Mouse (Mus musculus) heart, postnatal 14 days (tissue): Measurements from ENCODE around the gene Ms4a14. TPM values are rescaled to one million over a fixed set of nuclear protein-coding genes. Genes with fewer than 3 reads are reported as not detected.
"Not testable (repeated sequence)": the region's sequence is repeated elsewhere in the genome, so short reads cannot be mapped to it uniquely, and the experiment has no call there.

Source experiments
- DNase-seq, 2 experiments: peaks; one replicate each; pipeline ENCODE4 v3.0.0; 2021 to 2022
- intact Hi-C: fragments of 180-260 bp; cut with DNase I; formaldehyde crosslinking; loops from one replicate; pipeline ENCODE4 v1.15.1; 2025
- long read RNA-seq, 2 experiments: library from polyadenylated mRNA; stranded (forward); transcript quantifications; one replicate each; pipeline ENCODE4 v2.0.0; 2021
- total RNA-seq, 2 experiments: library from RNA; stranded (reverse); gene quantifications; 2 replicates each; pipeline ENCODE4 v1.2.3; 2021

Ms4a14 gene
- total RNA-seq = under 1 TPM in 1 of 2 experiments, not detected in 1; 0.10 TPM
- long read RNA-seq, experiment 1 = 0 reads
- long read RNA-seq, experiment 2 = 0 reads

DNA sequence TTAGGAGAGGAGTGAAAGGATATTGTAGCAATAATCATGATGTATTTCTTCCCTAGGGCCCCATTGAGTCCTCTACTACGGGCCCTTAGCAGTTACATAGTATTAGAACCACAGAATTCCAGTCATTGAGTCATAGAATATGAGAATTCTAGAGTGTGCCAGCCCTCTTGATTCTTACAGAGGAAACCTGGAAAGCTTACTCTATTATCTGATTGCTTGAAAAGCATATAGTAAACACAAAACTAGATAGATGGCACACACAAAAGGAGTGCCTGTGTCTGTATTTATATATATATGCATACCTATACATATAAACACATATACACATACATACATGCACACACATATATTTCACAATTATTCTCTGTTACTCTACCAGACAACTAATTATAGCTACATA is at the start of gene Ms4a14:
Ms4a14 (minus strand) TSS at position 101 of the 400 bp plus-strand sequence.
- intact Hi-C loops = no loop called here

DNA sequence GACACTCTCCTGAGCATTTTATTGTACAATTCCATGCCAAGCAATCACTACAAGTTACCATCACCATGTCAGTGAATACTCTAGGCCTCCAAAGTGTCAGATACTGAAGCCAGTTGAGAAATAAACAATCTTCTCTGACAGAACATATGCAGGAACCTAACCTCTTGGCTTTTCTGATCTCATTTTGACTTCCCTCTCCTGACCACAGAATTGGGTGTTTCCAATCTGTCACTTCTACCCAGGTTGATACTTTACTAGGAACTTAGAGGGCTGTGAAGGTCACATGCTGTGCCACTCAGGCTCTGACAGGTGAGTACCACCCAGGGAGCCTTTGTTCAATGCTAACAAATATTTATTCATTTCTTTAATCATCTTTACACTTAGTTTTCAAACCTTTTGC is 47.7 kb upstream of the Ms4a14 start:
- intact Hi-C loops = loop anchor here (5.0 kb wide), 1 partner anchor 240 kb away; the partner anchor contains the start of gene Ms4a6d
- no peak for DNase-seq

More for the DNA sequence above, at the start of gene Ms4a14:
- DNase-seq = no peak

DNA sequence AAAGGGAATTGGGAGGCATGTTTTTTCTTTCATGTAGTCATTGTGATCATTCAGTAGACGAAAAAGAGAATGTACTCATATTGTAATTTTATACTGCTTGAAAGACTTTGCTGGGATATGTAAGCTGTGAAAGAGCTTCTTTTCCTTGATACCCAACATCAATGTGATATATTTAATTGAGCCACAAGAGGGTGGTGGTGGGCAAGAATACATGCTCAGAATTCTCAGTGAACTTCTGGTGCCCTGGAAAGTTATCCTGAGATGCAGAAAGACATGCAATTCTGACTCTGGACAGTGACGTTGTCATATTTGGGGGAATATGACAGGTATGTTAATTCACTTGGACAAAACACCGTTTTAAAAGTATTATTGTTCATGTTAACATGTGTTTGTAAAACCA is 45.9 kb upstream of the Ms4a14 start:
- no peak for DNase-seq
- intact Hi-C loops = loop anchor here (5.0 kb wide), 1 partner anchor 242 kb away; the partner anchor contains the start of gene Ms4a6d

DNA sequence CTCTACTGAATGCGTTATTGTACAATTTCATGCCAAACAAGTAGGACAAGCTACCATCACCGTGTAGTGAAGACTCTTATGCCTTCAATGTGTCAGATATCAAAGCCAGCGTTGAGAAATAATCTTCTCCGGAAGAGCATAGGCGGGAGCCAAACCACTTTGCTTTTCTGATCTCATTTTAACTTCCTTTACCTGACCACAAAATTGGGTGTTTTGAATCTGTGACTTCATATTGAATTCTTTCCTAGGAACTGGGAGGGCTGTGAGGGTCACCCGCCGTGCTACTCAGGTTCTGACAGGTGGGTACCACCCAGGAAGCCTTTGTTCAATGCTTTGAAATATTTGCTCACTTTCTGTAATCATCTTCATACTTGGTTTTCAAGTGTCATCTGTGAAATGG is 41.5 kb upstream of the Ms4a14 start:
- DNase-seq = no peak
- intact Hi-C loops = no loop called here

DNA sequence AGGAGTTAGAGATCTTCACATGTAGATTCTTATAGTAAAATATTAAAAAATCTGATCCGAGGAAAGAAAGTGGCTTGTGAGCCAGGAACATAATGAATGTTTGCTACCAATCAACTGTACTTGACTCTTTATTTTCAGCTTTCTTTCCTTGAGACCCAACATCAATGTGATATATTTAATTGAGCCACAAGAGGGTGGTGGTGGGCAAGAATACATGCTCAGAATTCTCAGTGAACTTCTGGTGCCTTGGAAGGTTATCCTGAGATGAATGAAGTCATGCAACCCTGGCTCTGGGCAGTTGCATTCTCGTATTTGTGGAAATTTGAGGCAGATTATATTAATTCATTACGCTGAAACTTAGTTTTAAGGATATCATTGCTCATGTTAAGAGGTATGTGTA is 37.6 kb upstream of the Ms4a14 start:
- peak in 1 of 2 experiments; percentile 3 for DNase-seq
- intact Hi-C loops = no loop called here

DNA sequence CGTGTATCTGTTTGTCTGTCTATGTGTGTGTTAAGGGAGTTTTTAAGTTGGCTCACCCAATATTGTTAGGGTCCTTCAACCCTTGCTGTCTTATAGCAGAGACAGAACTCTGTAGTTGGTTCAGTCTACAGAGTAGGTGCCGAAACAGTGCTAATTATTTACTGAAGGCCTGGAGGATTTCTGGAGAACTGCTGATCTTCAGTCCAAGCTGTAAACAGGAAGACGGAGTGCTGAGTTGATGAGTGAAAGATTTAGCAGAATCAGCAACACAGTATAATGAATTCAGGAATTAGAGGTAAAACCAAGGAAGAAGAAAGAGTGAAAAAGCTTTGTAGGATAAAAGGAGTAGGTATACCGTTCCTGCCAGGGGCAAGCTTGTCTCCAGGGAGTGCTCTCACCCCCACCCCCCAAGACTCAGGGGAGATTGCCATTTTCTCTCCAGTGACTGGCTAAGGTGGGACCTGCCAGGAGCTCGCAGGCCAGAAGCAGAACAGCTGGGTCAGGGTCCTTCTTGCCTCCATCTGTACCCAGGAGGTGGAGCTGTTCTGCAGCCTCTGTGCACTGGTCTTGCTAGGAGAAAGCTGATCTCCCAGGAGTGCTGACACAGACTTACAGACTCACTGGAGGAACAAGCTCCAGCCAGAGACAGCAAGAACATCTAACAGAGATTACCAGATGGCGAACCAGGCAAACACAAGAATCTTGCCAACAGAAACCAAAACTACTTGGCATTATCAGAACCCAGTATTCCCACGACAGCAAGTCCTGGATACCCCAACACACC is 35.6 kb upstream of the Ms4a14 start:
- intact Hi-C loops = no loop called here
- peak; percentile 9 to 23 for DNase-seq

DNA sequence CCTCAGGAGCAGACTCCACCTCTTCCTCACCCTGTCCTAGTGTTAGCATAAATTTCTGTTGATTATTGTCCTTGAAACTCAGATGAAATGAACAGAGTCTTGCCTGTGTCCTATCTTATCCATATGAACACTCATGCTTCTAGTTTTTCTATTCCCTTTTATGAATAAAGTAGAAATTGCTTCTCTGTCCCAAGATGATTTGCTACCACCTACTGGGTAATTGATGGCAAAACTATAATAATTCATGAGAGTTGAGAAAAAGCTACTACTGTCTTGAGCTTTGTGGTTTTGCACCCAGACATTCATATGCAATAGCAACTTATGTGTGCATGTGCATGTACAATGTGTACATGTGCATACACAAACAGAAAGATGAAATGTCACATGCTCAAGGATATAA is 29.7 kb upstream of the Ms4a14 start:
- intact Hi-C loops = no loop called here
- no peak for DNase-seq

DNA sequence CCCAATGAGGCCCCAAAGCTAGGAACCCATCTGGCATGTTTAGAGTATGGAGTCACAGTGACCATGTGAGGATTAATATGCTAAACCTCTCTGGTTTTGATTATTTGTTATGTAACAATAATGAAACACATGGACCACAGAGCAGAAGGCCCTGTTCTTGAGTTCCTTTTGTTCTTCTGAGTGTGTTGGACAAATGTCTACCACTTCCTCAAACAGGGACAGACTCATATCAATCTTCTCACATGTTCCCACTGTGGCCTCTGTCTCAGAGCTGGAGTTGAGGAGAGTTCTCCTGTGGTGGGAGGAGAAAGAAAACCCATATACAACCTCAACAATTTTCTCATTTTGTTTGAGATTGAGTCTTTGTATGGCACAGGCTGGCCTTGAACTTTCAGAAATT is 28.9 kb upstream of the Ms4a14 start:
- DNase-seq = no peak
- intact Hi-C loops = no loop called here

DNA sequence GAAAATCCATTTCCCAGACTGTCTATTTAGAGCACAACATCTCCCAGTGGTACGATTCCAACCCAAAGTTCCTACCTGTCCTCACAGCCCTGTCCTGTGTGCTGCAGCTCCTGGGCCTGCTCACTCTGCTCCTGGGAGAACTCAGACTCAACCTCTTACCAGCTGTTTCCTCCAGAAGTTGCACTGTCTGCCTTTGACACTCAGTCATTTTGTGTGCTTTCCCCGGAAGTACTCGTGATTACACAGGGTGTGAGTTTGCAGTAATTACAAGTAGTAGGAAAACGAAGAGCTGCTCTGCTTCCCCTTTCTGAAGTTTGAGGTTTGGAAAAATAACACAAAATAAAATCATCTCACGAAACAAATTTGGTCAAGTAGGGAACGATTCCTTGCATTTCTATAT is 21.7 kb upstream of the Ms4a14 start, which contains the start of gene Ms4a7:
Ms4a7 (minus strand) TSS at position 215 of the 400 bp plus-strand sequence.
- DNase-seq = no peak
- intact Hi-C loops = no loop called here

DNA sequence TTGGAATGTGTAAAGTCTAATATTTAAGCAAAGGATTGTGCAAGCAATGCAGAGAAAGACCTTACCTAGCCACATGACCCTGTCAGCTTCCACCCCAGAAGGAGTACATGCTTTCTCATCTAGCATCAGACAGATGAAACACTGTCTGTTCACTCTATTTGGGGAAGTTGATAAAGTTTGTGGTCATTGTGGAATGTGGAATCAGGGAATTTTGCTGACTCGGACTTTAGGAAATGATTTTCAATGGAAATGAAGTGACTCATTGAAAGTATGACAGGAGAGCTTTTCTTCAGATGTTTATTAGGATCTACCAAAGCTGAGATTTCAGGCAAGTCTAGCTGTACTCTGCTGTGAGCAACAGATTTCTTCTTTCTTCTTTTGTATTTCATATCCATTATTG is 6.9 kb upstream of the Ms4a14 start:
- intact Hi-C loops = no loop called here
- no peak for DNase-seq

DNA sequence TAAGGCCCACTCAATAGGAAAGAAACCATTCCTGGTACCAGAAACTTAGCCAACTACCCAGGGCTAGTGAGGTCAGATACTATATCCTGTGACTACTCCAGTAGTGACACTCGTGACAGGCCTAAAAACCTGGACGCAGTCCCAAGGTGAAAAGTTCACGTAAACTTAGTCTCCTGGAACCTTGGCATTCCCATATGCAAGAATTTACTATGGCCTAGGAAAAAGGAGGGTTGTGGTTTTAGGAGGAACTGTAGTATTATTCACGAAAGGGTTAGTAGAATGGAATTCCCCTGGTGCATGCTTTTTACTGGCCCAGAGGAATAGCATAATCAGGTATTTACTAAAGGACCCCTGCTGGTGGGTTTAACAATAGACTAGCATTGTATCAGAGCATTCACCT is 2.5 kb upstream of the Ms4a14 start:
- intact Hi-C loops = no loop called here
- DNase-seq = no peak

DNA sequence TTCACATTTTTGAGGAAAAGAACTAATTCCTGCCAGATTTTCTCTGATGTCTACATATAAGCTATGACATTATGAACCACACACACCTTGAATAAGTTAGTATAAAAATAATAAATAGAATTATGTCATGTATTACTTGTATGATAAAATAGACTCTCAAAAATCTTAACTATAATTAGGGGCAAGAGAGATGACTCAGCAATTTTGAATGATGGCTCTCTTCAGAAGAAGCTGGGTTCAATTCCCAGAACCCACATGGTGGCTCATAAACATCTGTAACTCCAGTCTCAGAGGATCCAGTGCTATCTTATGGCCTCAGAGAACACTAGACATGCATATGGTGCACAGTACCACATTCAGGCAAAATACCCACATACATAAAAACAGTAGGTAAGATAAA is 5.4 kb downstream of the Ms4a14 start:
- DNase-seq = no peak
- intact Hi-C loops = no loop called here

DNA sequence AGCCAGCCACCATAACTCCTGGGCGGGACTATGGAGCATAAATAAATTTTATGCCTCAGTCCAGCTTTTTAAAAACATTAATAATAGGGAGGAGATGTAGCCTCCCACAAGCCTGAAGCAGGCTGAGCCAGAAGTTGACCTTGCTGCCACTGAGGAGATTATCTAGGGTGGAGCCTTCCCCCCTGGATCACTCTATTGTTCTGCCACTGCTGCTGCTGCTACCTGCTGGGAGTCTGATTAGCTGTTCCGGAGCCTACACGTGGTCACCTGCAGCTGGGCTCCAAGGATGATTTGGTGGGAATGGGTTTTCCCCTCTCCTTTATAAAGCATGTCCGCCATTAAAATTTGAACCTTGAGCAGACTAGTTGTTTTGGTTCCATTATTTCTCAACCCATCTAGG is 14.7 kb downstream of the Ms4a14 start:
- intact Hi-C loops, DNase-seq: not testable (repeated sequence)

DNA sequence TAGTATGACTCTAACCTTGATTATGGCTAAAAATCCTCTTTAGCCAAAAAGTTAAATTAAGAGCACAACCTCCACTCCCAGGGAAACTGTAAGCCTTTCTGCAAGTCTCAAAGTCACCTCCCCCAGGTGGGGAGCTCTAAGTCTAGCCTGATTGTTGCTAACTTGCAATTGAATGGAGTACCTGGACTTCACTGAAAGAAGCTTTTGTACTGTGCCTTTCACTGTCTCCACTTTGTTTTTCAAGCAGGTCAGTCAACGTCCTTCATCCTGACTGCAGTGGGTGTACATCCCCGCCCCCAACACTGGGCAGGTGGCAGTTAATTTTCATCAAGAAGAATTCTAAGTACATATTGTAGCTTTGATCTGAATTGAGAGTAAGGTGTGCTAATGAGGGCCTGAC is 15.3 kb downstream of the Ms4a14 start:
- no peak for DNase-seq
- intact Hi-C loops = no loop called here

DNA sequence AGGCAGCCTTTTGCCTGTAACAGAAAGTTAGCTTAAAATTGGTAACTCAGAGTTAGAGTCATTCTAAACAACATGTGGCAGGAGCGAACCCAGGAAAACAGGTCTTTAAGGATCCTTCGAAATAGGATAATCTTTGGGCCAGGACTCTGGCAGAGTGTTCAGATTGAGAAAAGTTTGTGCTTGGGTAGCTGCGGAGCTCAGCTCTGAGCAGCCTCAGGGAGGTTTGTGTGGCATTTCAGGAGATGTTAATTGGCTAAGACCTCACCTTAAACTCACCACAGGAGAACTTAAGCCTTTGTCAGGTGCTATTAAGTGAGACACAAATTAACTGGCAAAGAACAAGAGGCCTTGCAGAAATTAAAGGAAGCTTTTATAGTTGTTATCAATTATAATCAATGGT is 20.6 kb downstream of the Ms4a14 start:
- intact Hi-C loops, DNase-seq: not testable (repeated sequence)

DNA sequence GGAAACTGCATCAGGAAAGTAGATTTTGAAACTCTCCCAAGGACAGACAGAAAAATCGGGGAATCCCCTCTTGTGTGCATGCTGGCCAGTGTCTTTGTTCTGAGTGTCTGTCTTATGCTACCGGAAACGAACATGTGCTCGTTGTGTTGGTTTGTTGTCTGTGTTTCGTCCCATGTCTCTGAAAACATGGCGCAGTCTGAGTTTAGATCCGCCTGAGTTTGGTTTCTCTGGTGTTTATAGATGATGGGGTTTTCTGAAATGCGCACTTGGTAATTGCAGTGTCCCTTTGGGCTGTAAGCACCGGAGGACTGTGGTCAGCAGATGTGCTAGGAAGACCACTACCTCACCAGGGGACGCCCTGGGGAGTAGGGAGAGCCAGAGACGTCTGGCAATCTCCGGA is 21.3 kb downstream of the Ms4a14 start:
- intact Hi-C loops = no loop called here
- DNase-seq = peak in 1 of 2 experiments; percentile 4

DNA sequence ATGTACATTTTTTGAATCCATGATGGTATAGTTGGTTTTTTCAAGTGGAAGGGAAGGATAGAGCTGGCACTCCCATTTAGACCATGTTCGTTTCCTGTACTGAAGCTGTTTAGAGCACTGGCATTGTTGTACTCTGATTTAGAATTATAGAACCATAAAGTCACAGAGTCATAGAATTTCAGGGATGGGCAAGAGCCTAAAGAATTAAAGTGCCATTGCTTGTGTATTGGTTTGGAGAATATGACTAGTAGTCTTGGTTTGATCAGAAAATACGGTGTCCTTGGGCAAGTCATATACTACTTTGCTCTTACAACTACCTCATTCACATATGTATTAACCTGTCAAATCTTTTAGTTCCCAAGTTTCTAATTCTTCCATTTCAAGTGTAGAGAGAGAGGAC is 30.5 kb downstream of the Ms4a14 start, which contains the start of gene Ms4a5:
Ms4a5 (minus strand) TSS at position 101 of the 400 bp plus-strand sequence.
- intact Hi-C loops = no loop called here
- no peak for DNase-seq

DNA sequence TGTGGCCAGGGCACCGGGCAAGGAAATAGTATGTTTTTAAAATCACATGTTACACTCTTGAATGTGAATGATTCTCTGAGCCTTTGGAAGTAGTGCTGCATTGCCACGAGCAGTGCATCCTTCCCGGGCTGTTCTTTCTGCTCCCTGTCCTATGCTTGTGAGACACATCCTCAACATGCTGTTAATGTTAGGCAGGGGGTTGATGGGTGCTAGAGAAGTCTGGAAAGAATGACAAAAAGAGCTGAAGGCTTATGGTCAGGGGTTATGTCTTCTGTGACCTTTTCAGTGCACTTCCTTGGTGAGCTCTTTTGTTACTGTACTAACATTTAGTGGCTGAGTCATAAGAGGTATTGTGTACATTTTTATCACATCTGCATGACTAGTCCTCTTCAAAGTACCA is 34.0 kb downstream of the Ms4a14 start:
- intact Hi-C loops = no loop called here
- no peak for DNase-seq

DNA sequence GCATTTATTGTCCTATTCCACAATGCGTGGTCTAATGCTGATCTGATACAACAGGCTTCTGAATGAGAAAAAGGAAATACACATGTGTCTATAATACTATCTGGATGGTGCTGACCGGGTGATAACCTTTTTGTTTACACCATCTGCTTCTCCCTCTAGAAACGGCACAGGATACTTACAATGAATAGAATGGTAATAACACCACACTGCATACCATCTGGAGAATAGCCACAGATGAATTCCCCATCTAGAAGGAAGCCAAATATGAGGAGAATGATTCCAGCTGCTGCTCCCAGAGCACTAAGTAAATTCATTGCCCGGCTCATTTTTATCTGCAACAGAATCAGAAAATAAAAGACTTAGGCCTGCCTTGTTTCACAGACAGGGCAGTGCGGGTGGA is 37.8 kb downstream of the Ms4a14 start:
- intact Hi-C loops = no loop called here
- DNase-seq = no peak

DNA sequence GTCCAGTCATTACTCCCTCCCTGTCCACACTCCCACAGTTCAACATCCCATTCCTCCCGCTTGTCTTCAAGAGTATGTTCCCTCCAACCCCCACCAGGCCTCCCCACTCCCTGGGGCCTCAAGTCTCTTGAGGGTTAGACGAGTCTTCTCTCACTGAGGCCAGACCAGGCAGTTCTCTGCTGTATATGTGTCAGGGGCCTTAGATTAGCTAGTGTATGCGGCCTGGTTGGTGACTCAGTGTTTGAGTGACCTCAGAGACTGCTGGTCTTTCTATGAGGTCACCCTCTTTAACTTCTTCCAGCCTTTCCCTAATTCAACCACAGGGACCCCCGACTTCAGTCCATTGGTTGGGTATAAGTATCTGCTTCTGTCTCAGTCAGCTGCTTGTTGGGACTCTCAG is 47.3 kb downstream of the Ms4a14 start:
- DNase-seq = no peak
- intact Hi-C loops = no loop called here

DNA sequence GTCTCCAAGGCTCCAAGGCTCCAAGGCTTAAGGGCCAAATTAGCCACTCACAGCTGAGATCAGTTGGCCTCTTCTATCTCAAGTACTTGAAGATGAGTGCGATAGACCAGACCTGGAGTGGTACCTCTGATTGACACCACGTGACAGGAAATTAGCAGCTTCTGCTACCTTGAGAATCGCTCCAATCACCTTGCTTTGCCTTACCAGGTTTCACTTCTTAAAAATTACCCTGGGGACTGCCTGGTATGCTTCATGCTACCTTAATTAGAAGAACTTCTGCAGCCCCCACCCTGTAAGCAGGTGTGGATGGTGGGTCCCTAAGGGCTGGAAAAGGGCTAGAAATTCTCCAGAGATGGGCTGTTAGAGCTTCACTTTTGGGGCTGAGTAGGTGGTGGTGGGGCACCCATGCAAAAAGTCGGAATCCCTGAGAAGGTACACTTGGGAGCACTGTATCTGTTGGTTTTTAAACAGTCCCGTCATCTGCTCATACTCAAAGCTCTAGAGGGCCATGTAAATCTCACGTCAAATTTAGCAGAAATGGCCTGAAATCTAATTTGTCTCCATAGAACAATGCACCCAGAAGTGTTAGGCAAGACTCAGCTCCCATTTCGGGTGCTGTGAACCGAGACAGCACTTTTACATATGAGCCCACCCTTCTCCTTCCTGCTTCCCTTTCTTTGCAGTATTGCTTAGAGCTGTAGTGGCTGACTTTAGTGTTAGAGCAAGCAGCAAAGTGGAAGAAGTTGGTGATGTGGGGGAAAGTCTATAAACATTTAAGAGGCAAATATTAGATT is 48.0 kb downstream of the Ms4a14 start, which contains the start of gene Ms4a1:
Ms4a1 (minus strand) TSS at position 190 of the 794 bp plus-strand sequence.
- intact Hi-C loops = no loop called here
- no peak for DNase-seq
